Mouse (Mus musculus): ENCODE data around the gene Batf. TPM values are rescaled to one million over a fixed set of nuclear protein-coding genes. Genes with fewer than 3 reads are reported as not detected.

The Batf gene
- total RNA-seq (2012; rRNA removed) (16.8 and 19.9 TPM in 2 replicates), polyA plus RNA-seq (2012; ENCODE audit: insufficient read depth in 1 of 2, insufficient read length in 2 of 2, low read depth in 1 of 2, low replicate concordance in 2 of 2, missing spikeins in 1 of 2) (10 to 100 TPM in 1 of 2 experiments, not detected in 1; 14.4 TPM)

GRCm38 (mm10) chr12:85686466-85687216 is at the start of gene Batf:
Gene Batf, plus strand, starts transcription at chr12:85686669.
- Histone ChIP-seq H3K36me3 (ENCODE audit: control insufficient read depth in 1 of 2, insufficient read depth in 2 of 2, low read length in 2 of 2) (no peaks in the 10 kb centered on the region), H3K4me3 (ENCODE audit: control insufficient read depth in 1 of 2, insufficient read depth in 1 of 2, low read depth in 2 of 2, low read length in 2 of 2) (peak within 1 kb of the TSS; percentile 71 to 81), H3K4me1 (ENCODE audit: control insufficient read depth in 1 of 2, insufficient read depth in 2 of 2, low read length in 2 of 2) (peaks cover 0 to 11% of the 10 kb centered on the region in 2 experiments; a peak in 1 of 4 replicates), H3K27me3 (ENCODE audit: control insufficient read depth in 1 of 2, insufficient read depth in 2 of 2, low read length in 2 of 2) (no peaks in the 10 kb centered on the region), H3K27ac (ENCODE audit: control insufficient read depth, low read depth, low read length) (peak within 1 kb of the TSS; percentile 41; the same call in 1 of the 2 replicates), H3K9me3 (replicated peaks; ENCODE audit: insufficient read depth, low read length) (no peaks in the 10 kb centered on the region), H3K9ac (ENCODE audit: control insufficient read depth, low read depth, low read length, poor library complexity, severe bottlenecking) (peak within 1 kb of the TSS; percentile 88), H3K79me2 (ENCODE audit: control insufficient read depth, insufficient read depth, low read length, poor library complexity) (peaks cover 2% of the 10 kb centered on the region; the same call in 1 of the 2 replicates)
- DNase-seq (ENCODE audit: low read depth, low spot score), result peak; percentile 61
- TF ChIP-seq POLR2AphosphoS5 (IDR thresholded peaks at IDR 0.05; ENCODE audit: borderline replicate concordance, low read depth, low read length) (no peak), SIN3A (IDR thresholded peaks at IDR 0.05; ENCODE audit: low read length) (peak; percentile 71), MXI1 (IDR thresholded peaks at IDR 0.05; ENCODE audit: low read depth, low read length) (peak; percentile 72; the same call in 1 of the 2 replicates), ETS1 (IDR thresholded peaks at IDR 0.05; ENCODE audit: low read depth, low read length) (no peak), TBP (IDR thresholded peaks at IDR 0.05; ENCODE audit: low read depth, low read length) (peak; percentile 45; the same call in 1 of the 2 replicates), POLR2A (IDR thresholded peaks at IDR 0.05; ENCODE audit: control insufficient read depth in 1 of 2, insufficient read depth in 1 of 2, low read depth in 1 of 2, low read length in 2 of 2, poor library complexity in 1 of 2) (peak in 1 of 2 experiments; percentile 62; a peak in 2 of 4 replicates), ZMIZ1 (IDR thresholded peaks at IDR 0.05; ENCODE audit: low read depth, low read length) (no peak), TCF12 (IDR thresholded peaks at IDR 0.05; ENCODE audit: low read depth, low read length) (0 out of 2 replicates have a peak, but pooled peaks have one; percentile 9), NRF1 (IDR thresholded peaks at IDR 0.05; ENCODE audit: insufficient read depth, low read depth, low read length, poor library complexity, severe bottlenecking) (peak; percentile 50; the same call in 1 of the 2 replicates), KAT2A (conservative IDR thresholded peaks at IDR 0.05; ENCODE audit: low read depth, low read length) (no peak), MAZ (IDR thresholded peaks at IDR 0.05; ENCODE audit: low read depth, low read length) (0 out of 2 replicates have a peak, but pooled peaks have one; percentile 5), USF2 (IDR thresholded peaks at IDR 0.05; ENCODE audit: borderline replicate concordance in 1 of 2, insufficient read depth in 1 of 2, low read depth in 1 of 2, low read length in 2 of 2) (peak in 1 of 2 experiments; percentile 41; a peak in 1 of 4 replicates), RAD21 (IDR thresholded peaks at IDR 0.05; ENCODE audit: low read depth, low read length) (no peak), MAX (IDR thresholded peaks at IDR 0.05; ENCODE audit: low read length) (peak; percentile 42; the same call in 1 of the 2 replicates), UBTF (IDR thresholded peaks at IDR 0.05; ENCODE audit: borderline replicate concordance, insufficient read depth, low read depth, low read length) (no peak), USF1 (IDR thresholded peaks at IDR 0.05; ENCODE audit: low read depth, low read length) (peak; percentile 90)

GRCm38 (mm10) chr12:85637932-85638331 is 48.5 kb upstream of the Batf start:
- no peak for TF ChIP-seq POLR2AphosphoS5 (IDR thresholded peaks at IDR 0.05; ENCODE audit: borderline replicate concordance, low read depth, low read length)
- TF ChIP-seq JUND (IDR thresholded peaks at IDR 0.05; ENCODE audit: low read depth, low read length), result no peak
- no peak for TF ChIP-seq SIN3A (IDR thresholded peaks at IDR 0.05; ENCODE audit: low read length)
- no peak for TF ChIP-seq CHD2 (IDR thresholded peaks at IDR 0.05; ENCODE audit: low read length)
- TF ChIP-seq BHLHE40 (IDR thresholded peaks at IDR 0.05; ENCODE audit: borderline replicate concordance, low read depth, low read length), result no peak
- TF ChIP-seq MAX (IDR thresholded peaks at IDR 0.05; ENCODE audit: low read length), result no peak
- TF ChIP-seq MAZ (IDR thresholded peaks at IDR 0.05; ENCODE audit: low read depth, low read length), result no peak
- no peak for TF ChIP-seq MYC (IDR thresholded peaks at IDR 0.05; ENCODE audit: low read depth, low read length)
- TF ChIP-seq POLR2A (IDR thresholded peaks at IDR 0.05; ENCODE audit: control insufficient read depth in 1 of 2, insufficient read depth in 1 of 2, low read depth in 1 of 2, low read length in 2 of 2, poor library complexity in 1 of 2), result no peak
- TF ChIP-seq CTCF (IDR thresholded peaks at IDR 0.05 in 2 of 3, conservative IDR thresholded peaks at IDR 0.05 in 1 of 3; ENCODE audit: control insufficient read depth in 1 of 3, insufficient read depth in 1 of 3, low read depth in 2 of 3, low read length in 3 of 3, poor library complexity in 1 of 3, severe bottlenecking in 1 of 3), result no peak
- TF ChIP-seq POLR2AphosphoS2 (IDR thresholded peaks at IDR 0.05; ENCODE audit: low read length), result no peak
- no peak for TF ChIP-seq GATA1 (IDR thresholded peaks at IDR 0.05; ENCODE audit: low read depth, low read length)
- no peak for TF ChIP-seq NELFE (IDR thresholded peaks at IDR 0.05; ENCODE audit: low read depth, low read length)
- no peak overlapping the region for H3K9ac ChIP-seq (ENCODE audit: control insufficient read depth, low read depth, low read length, poor library complexity, severe bottlenecking)
- no peaks in the 10 kb centered on the region for H3K9me3 ChIP-seq (replicated peaks; ENCODE audit: insufficient read depth, low read length)
- H3K79me2 ChIP-seq (ENCODE audit: control insufficient read depth, insufficient read depth, low read length, poor library complexity), result no peaks in the 10 kb centered on the region
- H3K27me3 ChIP-seq (ENCODE audit: control insufficient read depth in 1 of 2, insufficient read depth in 2 of 2, low read length in 2 of 2), result no peaks in the 10 kb centered on the region; a peak in 1 of 4 replicates
- H3K36me3 ChIP-seq (ENCODE audit: control insufficient read depth in 1 of 2, insufficient read depth in 2 of 2, low read length in 2 of 2), result peaks cover 0 to 10% of the 10 kb centered on the region in 2 experiments; a peak in 2 of 4 replicates
- H3K27ac ChIP-seq (ENCODE audit: control insufficient read depth, low read depth, low read length), result no peak overlapping the region
- DNase-seq (ENCODE audit: low read depth, low spot score), result no peak
- H3K4me3 ChIP-seq (ENCODE audit: control insufficient read depth in 1 of 2, insufficient read depth in 1 of 2, low read depth in 2 of 2, low read length in 2 of 2), result no peak overlapping the region
- peaks cover 5 to 15% of the 10 kb centered on the region in 2 experiments for H3K4me1 ChIP-seq (ENCODE audit: control insufficient read depth in 1 of 2, insufficient read depth in 2 of 2, low read length in 2 of 2)
